Mouse (Mus musculus): ENCODE measurements around the gene Zc3h18. TPM values are rescaled to one million over a fixed set of nuclear protein-coding genes. Genes with fewer than 3 reads are reported as not detected.

The Zc3h18 gene
- total RNA-seq (2018; cell fraction: chromatin; rRNA removed): 100 to 1,000 TPM in 18 of 26 experiments, 10 to 100 TPM in 8; 69.3 to 118 (median 106) TPM
- total RNA-seq (2018; cell fraction: cytosol; rRNA removed): 10 to 100 TPM; 23.8 to 37.2 (median 29.8) TPM
- 10 to 100 TPM; 46.9 to 96.7 (median 62.6) TPM for total RNA-seq (2018; cell fraction: nucleus; rRNA removed)
- 28.5 to 44.3 TPM (median 38.9 TPM) in 3 replicates for polyA plus RNA-seq (2018)

GRCm38 (mm10) chr8:122376365-122377231 lies at the start of gene Zc3h18:
TSS of gene Zc3h18 (plus strand) at chr8:122376609.
- Histone ChIP-seq H3K79me2 (ENCODE audit: inconsistent target) (peaks cover 47% of the 10 kb centered on the region), H3K36me3 (ENCODE audit: inconsistent target) (peaks cover 12% of the 10 kb centered on the region), H3K4me3 (ENCODE audit: inconsistent target) (peak within 1 kb of the TSS; percentile 82), H3K27ac (peak within 1 kb of the TSS; percentile 67)
- WGBS (ENCODE audit: missing documents): under 1% methylated on average over 100 of the region's 107 CpGs

DNA sequence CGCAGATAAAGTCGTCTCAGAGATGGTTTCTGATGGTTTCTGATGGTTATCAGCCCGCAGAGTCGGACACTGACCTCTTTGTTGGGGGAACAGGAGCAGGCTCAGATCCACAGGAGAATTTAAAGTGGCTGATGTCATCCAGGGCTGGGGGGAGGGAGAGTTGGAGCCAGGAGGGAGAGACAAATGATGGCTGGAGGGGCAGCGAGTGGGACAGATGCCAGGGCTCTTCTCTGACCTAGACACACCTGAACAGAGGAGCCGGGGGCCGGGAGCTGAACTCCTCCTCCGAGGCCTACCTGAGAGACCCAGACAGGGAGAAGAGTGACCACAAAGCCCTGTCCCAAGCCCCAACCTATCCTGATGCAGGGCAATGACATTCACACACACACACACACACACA lies 47.3 kb upstream of the Zc3h18 start:
- no peaks in the 10 kb centered on the region for H3K36me3 ChIP-seq (ENCODE audit: inconsistent target)
- no peak overlapping the region for H3K4me3 ChIP-seq (ENCODE audit: inconsistent target)
- H3K79me2 ChIP-seq (ENCODE audit: inconsistent target): no peaks in the 10 kb centered on the region
- WGBS (ENCODE audit: missing documents): 93% methylated on average over 8 of the region's 8 CpGs
- H3K27ac ChIP-seq: no peak overlapping the region

DNA sequence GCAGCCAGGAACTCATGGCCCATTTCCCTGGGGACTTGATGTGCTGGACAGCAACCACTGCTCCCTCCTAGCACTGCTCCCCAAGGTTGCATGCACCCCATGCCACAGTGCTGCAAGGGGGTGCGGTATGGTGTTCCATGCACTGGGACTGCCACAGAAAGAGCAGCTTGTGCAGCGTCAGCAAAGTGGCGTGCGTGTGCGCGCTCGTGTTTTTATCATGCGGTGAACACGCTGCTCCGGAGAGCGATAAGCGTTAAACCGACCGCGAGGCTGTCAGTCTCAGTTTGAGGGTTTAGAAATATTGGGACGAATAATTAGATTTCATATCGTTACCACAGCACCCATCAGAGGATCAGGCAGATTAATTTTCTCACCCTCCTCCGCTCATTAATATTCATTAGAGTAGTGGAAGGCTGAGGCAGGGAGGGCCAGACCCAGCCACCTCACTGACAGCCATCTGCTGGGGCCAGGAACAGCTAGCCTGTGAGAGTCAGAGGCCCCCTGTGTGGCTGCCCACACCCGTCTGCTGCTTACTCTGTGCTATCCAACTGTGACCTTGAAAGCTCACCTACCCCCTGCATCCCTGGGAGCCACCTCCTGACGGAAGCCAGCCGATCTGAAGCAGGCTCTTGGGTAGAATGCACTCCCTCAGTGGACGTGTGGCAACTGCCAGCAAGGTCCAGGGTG lies 46.7 kb upstream of the Zc3h18 start:
- Histone ChIP-seq H3K4me3 (ENCODE audit: inconsistent target) (no peak overlapping the region), H3K36me3 (ENCODE audit: inconsistent target) (no peaks in the 10 kb centered on the region), H3K79me2 (ENCODE audit: inconsistent target) (no peaks in the 10 kb centered on the region), H3K27ac (no peak overlapping the region)
- 98% methylated on average over 22 of the region's 22 CpGs for WGBS (ENCODE audit: missing documents)

- Histone ChIP-seq H3K27ac (no peak overlapping the region), H3K36me3 (ENCODE audit: inconsistent target) (no peaks in the 10 kb centered on the region), H3K79me2 (ENCODE audit: inconsistent target) (no peaks in the 10 kb centered on the region), H3K4me3 (ENCODE audit: inconsistent target) (no peak overlapping the region)
- WGBS (ENCODE audit: missing documents): 79% methylated on average over 12 of the region's 12 CpGs
Measured at GRCm38 (mm10) chr8:122330446-122331133, 45.8 kb upstream of the Zc3h18 start.

GRCm38 (mm10) chr8:122331134-122331523 lies 45.3 kb upstream of the Zc3h18 start:
- Histone ChIP-seq H3K36me3 (ENCODE audit: inconsistent target) (no peaks in the 10 kb centered on the region), H3K27ac (no peak overlapping the region), H3K79me2 (ENCODE audit: inconsistent target) (no peaks in the 10 kb centered on the region), H3K4me3 (ENCODE audit: inconsistent target) (no peak overlapping the region)
- WGBS (ENCODE audit: missing documents): 23% methylated on average over 3 of the region's 3 CpGs

DNA sequence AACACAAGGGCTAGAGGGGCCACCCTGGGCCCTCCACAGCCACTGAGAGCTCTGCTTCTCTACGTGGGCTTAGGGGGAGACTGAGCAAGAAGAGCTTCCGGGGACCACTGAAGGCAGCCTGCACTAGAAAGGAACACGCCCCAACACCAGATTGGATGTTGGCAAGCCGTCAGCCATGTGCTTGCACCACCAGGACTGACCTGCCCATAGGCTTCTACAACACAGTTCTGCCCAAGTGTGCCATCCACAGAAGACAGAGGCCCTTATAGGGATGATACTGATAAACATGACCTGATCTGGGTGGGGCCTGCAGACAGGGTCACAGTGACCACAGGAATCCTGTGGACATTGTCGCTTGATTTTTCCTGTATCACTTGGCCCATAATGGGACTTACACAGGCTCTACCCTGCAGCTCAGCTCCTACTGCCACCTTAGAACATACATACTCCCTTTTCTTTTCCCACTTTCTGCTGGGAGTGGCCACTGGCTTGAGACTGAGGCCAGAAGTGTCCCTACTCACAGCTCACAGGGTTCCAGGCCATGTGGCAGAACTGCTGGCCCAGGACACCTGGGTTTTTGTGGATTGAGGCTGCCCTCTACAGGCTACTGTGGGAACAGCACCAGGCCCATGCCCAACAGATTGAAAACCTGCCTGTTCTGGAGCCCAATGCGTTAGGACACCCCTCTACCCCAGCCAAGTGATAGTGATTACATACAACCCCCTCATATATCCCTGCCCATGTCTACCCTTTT lies 43.5 kb upstream of the Zc3h18 start:
- no peak overlapping the region for H3K27ac ChIP-seq
- H3K36me3 ChIP-seq (ENCODE audit: inconsistent target): no peaks in the 10 kb centered on the region
- H3K4me3 ChIP-seq (ENCODE audit: inconsistent target): no peak overlapping the region
- 75% methylated on average over 6 of the region's 6 CpGs for WGBS (ENCODE audit: missing documents)
- H3K79me2 ChIP-seq (ENCODE audit: inconsistent target): no peaks in the 10 kb centered on the region

- WGBS (ENCODE audit: missing documents): 88% methylated on average over 7 of the region's 7 CpGs
Measured at GRCm38 (mm10) chr8:122333531-122333930, 42.9 kb upstream of the Zc3h18 start.

DNA sequence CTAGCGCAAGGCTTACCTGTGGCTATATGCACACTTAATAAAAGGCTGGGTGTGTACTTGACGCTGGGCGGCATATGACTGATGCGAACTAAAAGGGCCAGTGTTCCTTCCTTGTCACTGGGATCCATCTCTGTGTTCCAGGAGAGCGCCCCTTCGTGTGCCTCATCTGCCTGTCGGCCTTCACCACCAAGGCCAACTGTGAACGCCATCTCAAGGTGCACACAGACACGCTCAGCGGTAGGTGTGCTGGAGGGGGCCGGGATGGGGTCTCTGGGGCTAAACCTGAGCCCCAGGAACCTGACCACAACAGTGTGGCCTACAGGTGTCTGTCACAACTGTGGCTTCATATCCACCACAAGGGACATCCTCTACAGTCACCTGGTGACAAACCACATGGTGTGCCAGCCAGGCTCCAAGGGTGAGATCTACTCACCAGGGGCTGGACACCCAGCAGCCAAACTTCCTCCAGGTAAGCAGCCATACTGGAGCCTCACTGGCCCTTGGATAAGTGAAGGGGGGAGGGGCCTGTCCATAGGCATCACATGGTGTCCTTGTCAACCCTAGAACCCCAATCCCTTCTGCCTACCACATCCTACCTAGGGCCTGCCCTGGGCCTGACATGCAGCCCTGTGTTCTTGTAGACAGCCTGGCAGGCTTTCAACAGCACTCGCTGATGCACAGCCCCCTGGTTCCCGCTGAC lies 41.5 kb upstream of the Zc3h18 start:
- Histone ChIP-seq H3K27ac (no peak overlapping the region), H3K36me3 (ENCODE audit: inconsistent target) (no peaks in the 10 kb centered on the region), H3K4me3 (ENCODE audit: inconsistent target) (no peak overlapping the region), H3K79me2 (ENCODE audit: inconsistent target) (no peaks in the 10 kb centered on the region)
- 95% methylated on average over 13 of the region's 13 CpGs for WGBS (ENCODE audit: missing documents)

More at GRCm38 (mm10) chr8:122333531-122333930, 42.9 kb upstream of the Zc3h18 start:
- Histone ChIP-seq H3K36me3 (ENCODE audit: inconsistent target) (no peaks in the 10 kb centered on the region), H3K79me2 (ENCODE audit: inconsistent target) (no peaks in the 10 kb centered on the region), H3K27ac (no peak overlapping the region), H3K4me3 (ENCODE audit: inconsistent target) (no peak overlapping the region)

DNA sequence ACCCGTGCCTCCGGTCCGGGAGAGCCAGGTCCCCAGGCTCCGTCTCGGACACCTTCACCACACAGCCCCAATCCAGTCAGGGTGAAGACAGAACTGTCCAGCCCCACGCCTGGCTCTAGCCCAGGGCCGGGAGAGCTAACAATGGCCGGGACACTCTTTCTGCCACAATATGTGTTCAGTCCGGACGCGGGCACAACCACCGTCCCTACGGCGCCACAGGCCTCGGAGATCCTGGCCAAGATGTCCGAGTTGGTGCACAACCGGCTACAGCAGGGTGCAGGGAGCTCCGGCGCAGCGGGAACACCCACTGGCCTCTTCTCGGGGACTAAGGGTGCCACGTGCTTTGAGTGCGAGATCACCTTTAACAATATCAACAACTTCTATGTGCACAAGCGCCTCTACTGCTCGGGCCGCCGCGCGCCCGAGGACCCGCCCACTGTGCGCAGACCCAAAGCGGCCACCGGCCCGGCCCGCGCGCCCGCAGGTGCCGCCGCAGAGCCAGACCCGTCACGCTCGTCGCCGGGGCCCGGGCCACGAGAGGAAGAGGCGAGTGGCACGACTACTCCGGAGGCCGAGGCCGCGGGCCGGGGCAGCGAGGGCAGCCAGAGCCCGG lies 40.7 kb upstream of the Zc3h18 start:
- Histone ChIP-seq H3K4me3 (ENCODE audit: inconsistent target) (no peak overlapping the region), H3K79me2 (ENCODE audit: inconsistent target) (no peaks in the 10 kb centered on the region), H3K27ac (no peak overlapping the region), H3K36me3 (ENCODE audit: inconsistent target) (no peaks in the 10 kb centered on the region)
- 94% methylated on average over 50 of the region's 57 CpGs for WGBS (ENCODE audit: missing documents)

DNA sequence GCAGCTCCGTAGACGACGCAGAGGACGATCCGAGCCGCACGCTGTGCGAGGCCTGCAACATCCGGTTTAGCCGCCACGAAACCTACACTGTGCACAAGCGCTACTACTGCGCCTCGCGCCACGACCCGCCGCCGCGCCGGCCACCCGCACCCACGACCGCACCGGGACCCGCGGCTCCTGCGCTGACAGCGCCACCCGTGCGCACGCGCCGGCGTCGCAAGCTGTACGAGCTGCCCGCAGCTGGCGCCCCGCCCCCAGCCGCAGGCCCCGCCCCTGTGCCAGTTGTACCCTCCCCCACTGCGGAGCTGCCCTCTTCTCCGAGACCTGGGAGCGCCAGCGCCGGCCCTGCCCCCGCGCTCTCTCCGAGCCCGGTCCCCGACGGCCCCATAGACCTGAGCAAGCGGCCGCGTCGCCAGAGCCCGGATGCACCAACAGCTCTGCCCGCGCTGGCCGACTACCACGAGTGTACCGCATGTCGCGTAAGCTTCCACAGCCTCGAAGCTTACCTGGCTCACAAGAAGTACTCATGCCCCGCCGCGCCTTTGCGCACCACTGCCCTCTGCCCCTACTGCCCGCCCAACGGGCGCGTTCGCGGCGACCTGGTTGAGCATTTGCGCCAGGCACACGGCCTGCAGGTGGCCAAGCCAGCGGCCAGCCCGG lies 40.0 kb upstream of the Zc3h18 start:
- H3K36me3 ChIP-seq (ENCODE audit: inconsistent target): no peaks in the 10 kb centered on the region
- WGBS (ENCODE audit: missing documents): 95% methylated on average over 71 of the region's 81 CpGs

GRCm38 (mm10) chr8:122338852-122339251 lies 37.6 kb upstream of the Zc3h18 start:
- H3K36me3 ChIP-seq (ENCODE audit: inconsistent target): no peaks in the 10 kb centered on the region
- WGBS (ENCODE audit: missing documents): 81% methylated on average over 6 of the region's 6 CpGs
- no peaks in the 10 kb centered on the region for H3K79me2 ChIP-seq (ENCODE audit: inconsistent target)
- H3K27ac ChIP-seq: no peak overlapping the region
- no peak overlapping the region for H3K4me3 ChIP-seq (ENCODE audit: inconsistent target)

More for the DNA sequence above, 40.0 kb upstream of the Zc3h18 start:
- Histone ChIP-seq H3K4me3 (ENCODE audit: inconsistent target) (no peak overlapping the region), H3K79me2 (ENCODE audit: inconsistent target) (no peaks in the 10 kb centered on the region), H3K27ac (no peak overlapping the region)

DNA sequence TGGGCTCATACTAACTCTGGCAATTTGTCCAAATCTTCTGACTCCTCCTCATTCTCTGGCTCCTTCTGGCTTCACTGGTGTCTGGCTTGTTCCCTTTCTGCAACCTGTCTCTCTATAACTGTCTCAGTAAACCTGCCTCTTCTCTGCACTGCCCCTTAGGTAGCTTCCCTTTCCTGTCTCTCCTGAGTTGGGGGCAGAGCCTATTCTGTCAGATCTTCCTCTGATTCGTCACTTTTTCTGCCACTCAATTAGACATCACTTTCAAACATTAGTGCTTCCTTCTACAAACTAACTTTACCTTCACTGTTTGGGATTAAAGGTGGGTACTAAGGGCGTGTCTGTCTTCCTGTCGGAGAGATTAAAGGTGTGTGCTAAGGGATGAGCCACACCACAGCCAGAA lies 35.6 kb upstream of the Zc3h18 start:
- no peaks in the 10 kb centered on the region for H3K36me3 ChIP-seq (ENCODE audit: inconsistent target)
- no peak overlapping the region for H3K4me3 ChIP-seq (ENCODE audit: inconsistent target)
- H3K27ac ChIP-seq: no peak overlapping the region
- 93% methylated on average over 3 of the region's 3 CpGs for WGBS (ENCODE audit: missing documents)
- H3K79me2 ChIP-seq (ENCODE audit: inconsistent target): no peaks in the 10 kb centered on the region

DNA sequence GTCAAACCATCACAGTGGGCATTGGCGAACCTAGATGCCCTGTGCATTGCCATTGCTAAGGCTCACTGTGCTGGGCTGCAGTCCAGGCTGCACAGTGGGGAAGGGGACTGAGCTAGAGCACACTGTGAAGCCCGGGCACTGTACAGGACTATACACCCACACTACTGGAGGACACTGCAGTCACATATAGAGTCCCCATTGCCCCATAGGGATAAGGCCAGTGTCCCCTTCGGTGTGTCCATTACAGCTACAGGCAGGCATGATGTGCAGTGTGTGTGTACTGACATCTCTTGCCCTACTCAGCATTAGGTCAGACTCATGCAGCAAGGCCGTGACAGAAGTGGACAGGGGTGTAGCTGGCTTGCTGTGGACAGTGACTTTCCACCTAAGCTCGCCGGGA lies 34.6 kb upstream of the Zc3h18 start:
- no peaks in the 10 kb centered on the region for H3K36me3 ChIP-seq (ENCODE audit: inconsistent target)
- no peak overlapping the region for H3K4me3 ChIP-seq (ENCODE audit: inconsistent target)
- H3K79me2 ChIP-seq (ENCODE audit: inconsistent target): no peaks in the 10 kb centered on the region
- H3K27ac ChIP-seq: no peak overlapping the region
- 83% methylated on average over 6 of the region's 6 CpGs for WGBS (ENCODE audit: missing documents)
